Mouse (Mus musculus) thymus, postnatal 36 days (tissue): ENCODE measurements at regions not wholly inside any gene's neighbourhood (a gene's known extent, or its start where the extent isn't known, plus 50 kb on each side); places are given as distances from the start of the nearest gene placed in this dataset.

Experiments used
- DNase-seq, 2 experiments: peaks; one replicate each; pipeline ENCODE4 v3.0.0; 2022; ENCODE audit warnings: mixed read lengths in 2 of 2

DNA sequence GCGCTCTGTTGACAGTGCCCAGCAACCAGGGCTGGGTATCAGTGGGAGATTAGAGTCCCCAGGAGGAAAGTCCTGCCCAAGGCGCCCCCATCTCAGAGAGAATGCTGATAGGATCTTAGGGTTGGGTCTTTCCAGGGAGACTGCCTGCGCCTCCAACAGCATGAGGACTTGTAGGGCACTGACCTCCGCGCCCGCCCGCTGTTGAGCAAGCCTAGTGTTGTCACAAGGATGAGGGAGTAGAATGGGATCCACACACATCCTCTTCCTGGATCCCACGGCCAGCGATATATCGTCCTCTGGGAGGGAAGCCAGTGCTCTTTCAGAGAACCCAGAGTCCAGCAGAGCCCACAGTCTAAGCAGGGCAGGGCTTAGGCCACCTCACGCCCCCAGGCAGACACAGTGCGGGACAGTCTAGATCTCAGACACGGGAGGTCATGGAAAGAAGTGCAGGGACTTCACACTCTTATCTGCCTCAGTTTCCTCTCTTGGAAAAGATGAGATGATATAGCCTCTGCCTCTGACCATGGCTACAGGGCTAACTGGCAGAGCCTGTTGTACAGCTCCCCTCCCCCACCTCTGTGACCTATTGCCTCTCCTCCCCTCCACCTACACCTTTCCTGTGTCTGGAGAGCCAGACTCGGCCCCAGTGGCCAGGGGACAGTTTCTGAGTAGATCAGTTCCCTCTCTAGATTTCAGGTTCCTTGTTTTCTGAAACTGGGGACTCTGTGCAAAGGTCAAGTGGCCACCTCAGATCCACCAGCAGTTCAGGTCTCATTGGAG is 52.0 kb upstream of the Dusp5 start:
- DNase-seq, result no peak

- no peak for DNase-seq
These were observed 59.7 kb upstream of the Dusp5 start for GRCm38 (mm10) chr19:53469256-53469655.

GRCm38 (mm10) chr19:53464681-53465080 is 64.2 kb upstream of the Dusp5 start:
- DNase-seq, result peak; percentile 70 to 82

- DNase-seq, result peak in 1 of 2 experiments; percentile 29
These were observed 64.8 kb upstream of the Dusp5 start for GRCm38 (mm10) chr19:53464135-53464534.

DNA sequence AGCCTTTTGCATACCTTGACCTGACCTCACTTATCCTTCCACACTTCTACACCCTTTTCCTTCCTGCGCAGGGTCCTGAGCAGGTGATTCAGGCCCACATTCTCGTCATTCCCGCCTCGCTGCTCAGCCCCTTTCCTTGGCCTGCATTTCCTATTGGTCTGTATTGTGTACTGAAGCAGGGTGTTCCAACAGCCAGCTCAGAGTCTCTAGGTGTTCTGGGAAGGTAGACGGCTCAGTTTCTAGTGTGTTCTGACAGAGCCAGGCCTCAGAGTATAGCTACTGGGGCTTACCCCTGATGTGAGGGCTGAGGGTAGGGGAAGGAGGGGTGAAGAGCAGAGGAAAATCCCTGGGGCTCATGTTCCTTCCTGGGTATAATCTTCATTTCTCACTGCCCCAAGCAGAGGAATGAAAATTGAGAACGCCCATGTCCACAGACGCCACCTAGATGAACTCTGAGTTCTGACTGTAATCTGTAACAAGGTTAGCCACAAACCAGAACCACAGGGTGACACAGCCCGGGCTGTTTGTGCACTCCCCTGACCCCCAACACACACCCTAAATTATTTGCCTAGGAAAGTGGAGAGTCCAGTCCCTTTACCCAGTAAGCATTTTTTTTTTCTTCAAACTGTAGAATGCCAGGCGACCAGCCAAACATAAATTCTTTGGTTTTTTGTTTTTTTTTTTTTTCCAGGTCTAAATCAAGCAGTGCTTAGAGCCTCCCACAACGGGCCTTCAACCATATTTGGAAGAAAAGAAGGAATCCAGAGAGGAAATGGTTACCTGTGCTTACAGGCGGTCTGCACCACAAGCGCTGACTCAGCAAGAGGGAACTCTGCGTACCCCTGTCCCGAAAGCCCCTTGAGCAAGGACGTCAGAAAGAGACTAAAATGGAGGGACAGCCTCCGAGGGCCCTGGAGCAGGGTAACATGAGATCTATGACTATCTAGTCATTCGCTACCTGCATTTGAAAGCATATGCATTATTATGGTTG is 67.6 kb upstream of the Dusp5 start:
- DNase-seq, result peak in 1 of 2 experiments; percentile 52

- peak in 1 of 2 experiments; percentile 41 for DNase-seq
These were observed 68.4 kb upstream of the Dusp5 start for GRCm38 (mm10) chr19:53460312-53461024.

DNA sequence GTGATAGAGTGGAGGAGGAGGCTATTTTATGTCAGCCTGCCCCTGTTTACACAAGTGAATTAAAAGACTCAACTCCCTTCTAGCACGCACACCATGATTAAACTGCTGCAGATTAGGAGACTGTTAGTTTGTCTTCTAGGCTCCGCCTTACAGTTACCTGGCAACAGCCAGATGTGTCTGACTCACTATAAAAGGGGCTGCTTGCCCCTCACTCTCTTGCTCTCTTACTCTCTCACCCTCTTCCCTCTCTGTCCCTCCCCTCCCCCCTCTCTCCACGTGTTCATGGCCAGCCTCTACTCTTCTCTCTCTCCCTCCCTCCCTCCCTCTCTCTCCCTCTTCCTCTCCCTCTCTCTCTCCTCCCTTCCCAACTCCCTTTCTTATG is 69.0 kb upstream of the Smndc1 start:
- DNase-seq, result peak in 1 of 2 experiments; percentile 31

- peak in 1 of 2 experiments; percentile 6 for DNase-seq
These were observed 68.5 kb upstream of the Smndc1 start for GRCm38 (mm10) chr19:53458770-53459406.

DNA sequence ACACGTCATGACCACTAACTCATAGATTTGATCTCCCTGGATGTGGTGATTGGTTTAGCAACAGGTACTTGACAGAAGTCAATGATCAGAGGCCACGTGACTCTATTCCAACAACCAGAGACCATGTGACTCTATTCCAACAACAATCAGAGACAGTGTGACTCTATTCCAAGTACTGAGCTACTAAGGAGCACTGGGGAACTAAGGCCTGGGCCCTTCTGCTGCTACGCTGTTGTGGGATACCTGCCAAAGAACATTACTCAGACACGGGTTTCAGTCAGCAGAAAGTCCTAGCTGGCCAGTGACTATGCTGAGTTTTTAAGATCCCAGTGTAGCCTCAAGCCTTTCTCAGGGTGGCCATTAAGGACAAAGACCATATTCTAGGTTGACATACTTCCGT is 66.3 kb upstream of the Smndc1 start:
- no peak for DNase-seq

DNA sequence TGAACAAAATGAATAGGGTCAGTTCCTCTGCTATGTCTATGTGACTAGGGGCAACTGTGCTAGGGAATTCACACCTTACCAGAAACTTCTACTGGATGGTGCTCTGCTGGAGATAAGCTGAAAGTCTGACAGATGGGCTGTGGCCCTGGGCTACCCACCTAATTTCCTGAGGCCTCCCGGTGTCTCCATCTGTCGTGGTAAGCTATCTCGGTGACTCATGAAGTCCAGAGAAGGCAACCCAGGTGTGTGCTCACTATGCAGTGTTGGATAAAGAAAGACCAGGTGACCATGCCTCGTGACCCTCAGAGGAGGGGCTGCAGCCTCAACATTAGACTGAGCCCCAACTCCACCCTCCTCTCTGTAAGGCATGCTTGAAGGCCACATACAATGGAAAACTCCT is 64.2 kb upstream of the Smndc1 start:
- DNase-seq, result no peak

DNA sequence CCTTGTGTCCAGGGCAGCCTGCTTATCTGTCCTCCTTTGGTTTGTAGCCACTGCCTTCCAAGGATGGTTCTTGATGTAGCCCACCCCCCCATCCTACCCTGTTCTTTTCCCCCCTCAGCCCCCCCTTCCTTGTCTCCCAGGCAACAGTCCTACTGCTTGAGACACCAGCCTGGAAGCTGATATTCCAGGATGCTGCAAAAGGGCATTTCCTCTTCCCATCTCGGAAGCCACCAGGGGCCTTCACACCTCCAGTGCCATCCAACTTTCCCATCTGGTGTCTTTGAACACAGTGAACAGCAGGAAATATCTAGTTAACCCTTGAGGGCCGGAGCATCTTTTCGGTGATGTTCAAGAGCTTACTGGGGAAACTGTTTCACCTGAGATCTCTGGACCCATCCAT is 63.7 kb upstream of the Smndc1 start:
- DNase-seq, result no peak

DNA sequence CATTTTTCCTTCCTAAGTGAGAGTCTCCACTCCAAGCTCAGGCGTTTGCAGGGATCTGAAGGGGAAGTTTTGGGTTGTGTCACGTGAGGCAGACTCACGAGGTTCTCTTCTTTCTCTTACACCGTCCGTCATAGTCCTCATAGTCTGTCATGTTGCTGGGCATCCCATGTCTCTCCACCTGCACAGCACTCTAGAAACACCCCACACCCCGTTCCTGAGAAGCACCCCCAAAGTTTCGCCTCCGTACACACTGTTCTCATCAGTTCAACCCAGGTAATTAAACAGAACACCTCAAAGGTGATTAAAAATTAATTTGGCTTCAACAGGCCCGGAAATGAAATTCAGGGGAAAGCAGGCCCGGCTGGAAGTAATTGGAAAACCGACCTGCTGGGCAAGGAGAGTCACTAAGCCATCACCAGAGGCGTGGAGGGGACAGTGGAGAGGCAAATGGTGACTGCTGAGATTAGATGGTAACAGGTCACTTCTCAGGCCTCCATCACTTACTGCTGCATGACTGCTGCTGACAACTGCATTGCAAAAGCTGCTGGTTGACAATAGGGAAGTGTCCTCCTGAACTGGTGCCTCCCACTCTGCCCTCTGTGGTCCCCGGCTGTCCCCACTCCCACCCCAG is 63.1 kb upstream of the Smndc1 start:
- DNase-seq, result no peak

GRCm38 (mm10) chr19:53452360-53452759 is 62.0 kb upstream of the Smndc1 start:
- no peak for DNase-seq

- no peak for DNase-seq
These were observed 61.1 kb upstream of the Smndc1 start for GRCm38 (mm10) chr19:53451388-53451922.

DNA sequence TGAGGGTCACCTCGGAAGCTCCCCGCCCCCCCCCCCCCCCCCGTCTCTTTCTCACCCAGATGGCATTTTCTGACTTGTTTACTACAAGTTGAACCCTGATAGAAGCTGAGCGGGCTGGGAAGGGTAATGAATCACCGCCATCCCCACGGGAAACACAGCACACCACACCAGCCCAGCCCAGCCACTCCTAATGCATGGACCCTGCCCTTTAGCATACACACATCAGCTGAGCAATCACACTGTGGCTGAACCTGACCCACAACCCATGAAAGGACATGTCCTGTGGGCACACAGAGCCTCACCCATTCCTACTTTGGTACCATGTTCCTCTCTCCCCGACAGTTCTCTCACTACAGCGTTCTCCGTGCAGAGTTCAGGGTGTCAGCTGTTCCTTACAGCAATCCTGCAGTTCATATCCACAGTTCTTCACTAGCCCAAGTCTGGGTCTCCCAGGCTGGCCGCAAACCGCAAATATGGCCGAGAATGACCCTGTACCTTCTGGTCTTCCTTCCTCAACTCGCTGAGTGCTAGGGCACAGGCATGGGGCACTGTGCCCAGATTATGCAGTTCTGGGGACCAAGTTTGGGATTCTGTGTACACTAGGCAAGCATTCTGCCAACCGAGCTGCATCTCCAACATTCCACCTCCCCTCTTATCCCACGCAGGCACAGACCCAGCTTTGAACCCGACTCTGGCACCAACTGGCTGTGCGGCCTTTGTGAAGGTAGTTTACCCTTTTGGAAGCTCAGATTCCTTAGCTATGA is 60.4 kb upstream of the Smndc1 start:
- no peak for DNase-seq

DNA sequence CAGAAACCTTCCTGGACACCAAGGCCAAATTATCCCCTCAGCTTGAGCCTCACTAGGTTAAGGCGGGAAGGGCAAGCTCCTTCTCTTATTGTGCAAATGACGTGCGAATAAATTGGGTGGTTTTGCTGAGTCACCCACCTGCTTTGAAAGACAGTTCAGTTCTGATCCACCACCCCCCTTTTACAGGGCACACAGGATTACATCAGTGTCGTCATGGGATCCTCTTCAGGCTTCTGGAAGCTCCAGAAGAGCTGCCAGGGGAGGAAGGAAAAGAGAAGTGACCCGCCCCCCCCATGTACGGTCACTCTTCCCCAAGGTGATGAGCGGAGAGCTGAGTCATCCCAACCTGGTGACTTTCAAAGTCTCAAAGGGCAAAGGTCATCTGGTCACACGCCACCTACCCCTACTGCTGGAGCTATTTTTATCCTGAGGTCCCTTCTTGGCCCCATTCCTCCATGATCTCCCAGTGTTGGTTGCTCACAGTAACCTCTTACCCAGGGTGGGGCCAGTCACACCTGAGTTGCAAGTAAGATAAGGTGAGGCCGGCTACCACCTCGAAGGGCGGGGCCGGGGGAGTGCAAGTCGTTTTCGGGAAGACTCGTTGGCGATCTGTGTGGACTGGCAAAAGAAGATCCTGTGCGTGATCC is 58.9 kb upstream of the Smndc1 start:
- no peak for DNase-seq

DNA sequence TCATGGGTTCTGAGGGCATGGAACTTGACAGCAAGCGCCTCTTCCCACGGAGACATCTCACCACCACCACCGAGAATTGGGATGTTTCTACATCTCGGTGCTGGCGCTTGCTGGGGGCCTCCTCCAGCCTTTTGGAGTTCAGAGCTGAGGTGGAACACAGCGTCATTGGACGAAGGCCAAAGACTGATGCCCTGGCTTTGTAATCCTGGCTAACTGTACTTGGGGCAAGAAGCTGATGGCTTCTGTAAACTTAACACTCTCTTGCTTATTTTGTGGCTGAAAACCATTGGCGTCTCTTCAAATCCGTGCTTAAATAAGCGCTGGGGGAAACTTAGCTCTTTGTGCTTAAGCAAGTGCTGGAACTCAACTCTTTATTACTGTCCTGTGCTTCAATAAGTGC is 57.8 kb upstream of the Smndc1 start:
- no peak for DNase-seq

DNA sequence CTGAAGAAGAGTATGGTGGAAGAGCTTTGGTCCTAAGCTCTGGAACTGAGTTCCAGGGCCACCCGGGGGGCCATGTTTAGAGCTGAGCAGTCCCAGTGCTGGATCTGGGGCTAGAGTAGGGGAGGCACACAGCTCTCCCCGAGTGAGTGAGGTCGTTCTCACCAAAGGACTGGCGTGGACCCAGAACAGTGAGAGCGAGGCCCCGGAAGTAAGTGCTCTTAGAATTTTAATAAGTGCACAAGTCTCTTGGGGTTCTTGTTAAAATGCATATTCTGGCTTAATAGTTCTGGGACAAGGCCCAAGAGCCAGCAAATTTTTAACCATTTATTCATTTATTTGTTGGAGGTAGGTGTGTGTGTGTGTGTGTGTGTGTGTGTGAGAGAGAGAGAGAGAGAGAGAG is 57.4 kb upstream of the Smndc1 start:
- DNase-seq, result no peak

- DNase-seq, result peak in 1 of 2 experiments; percentile 26
These were observed 55.8 kb upstream of the Smndc1 start for GRCm38 (mm10) chr19:53446216-53446615.

- no peak for DNase-seq
These were observed 54.3 kb upstream of the Smndc1 start for GRCm38 (mm10) chr19:53444646-53445045.
